Mouse (Mus musculus) lung, adult 18-20 months (tissue): ENCODE data around the gene Nr1i3.
"Not testable (repeated sequence)": the region's sequence is repeated elsewhere in the genome, so short reads cannot be mapped to it uniquely, and the experiment has no call there.

ENCODE experiments used
- DNase-seq, 2 experiments: peaks; one replicate each; pipeline ENCODE4 v3.0.0; 2022; ENCODE audit warnings: mixed read lengths in 2 of 2

Nr1i3 gene

GRCm38 (mm10) chr1:171231844-171232243 is 18.1 kb downstream of the Nr1i3 start:
- no peak for DNase-seq

DNA sequence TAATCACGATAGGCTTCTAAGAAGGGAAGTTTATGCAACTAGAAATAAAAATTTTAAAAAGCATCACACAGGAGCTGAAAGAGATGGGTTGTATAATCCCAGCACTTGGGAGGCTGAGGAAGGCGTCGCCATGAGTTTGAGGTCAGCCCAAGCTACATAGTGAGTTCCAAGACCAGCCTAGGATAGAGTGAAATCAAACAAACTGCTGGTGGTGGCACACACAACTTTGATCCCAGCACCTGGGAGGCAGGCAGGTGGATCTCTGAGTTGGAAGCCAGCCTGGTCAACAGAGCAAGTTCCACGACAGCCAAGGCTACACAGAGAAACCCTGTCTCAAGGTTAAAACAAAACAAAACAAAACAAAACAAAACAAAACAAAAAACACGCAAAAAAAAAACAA is 18.6 kb downstream of the Nr1i3 start:
- DNase-seq = no peak

GRCm38 (mm10) chr1:171232800-171233730 is 19.3 kb downstream of the Nr1i3 start:
- DNase-seq = peak; percentile 55 to 76

DNA sequence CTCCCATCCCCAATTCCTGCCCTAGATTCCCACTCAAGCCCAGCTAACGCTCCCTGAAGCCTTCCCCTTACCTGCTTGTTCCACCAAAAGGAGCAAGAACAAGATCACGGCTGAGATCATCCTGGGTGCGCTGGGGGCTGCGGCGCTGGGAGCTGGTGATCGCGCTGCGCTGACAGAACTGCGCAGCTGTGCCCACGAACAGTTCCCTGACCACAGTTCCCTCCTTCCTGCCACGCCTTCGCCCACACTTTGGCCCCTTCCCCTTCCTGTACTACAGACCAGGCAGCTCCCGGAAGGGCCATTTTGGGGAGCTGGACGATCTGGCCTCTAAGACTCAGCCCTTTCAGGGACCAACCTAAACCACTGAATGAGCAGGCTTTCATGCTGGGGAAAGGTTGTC is 20.4 kb downstream of the Nr1i3 start, which contains the start of gene Fcer1g:
Fcer1g (minus strand) TSS at position 240 of the 400 bp plus-strand sequence.
- peak in 1 of 2 experiments; percentile 70 for DNase-seq

DNA sequence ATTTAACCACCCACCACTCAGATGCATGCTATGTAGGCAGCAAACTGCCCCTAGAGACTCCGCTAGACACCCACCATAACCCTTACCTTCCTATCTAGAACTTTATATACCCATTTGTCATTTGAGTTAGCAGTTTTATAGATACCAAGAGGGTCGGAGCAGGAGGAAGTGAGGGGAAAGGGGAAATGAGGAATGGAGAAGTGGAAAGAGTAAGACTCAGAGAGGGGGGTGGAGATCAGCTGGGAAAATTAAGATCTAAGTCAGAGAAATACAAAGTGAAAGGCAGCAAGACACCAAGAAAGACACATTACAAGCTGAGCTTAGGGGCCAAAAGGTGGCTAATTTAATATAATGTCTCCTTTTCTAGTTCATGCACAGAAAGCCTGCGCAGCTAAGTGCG is 20.8 kb downstream of the Nr1i3 start:
- DNase-seq = no peak

- no peak for DNase-seq
Measured at GRCm38 (mm10) chr1:171235791-171236190, 22.0 kb downstream of the Nr1i3 start.

- DNase-seq = no peak
Measured at GRCm38 (mm10) chr1:171237438-171237837, 23.7 kb downstream of the Nr1i3 start.

- peak; percentile 68 to 73 for DNase-seq
Measured at GRCm38 (mm10) chr1:171238463-171238862, 24.7 kb downstream of the Nr1i3 start.

DNA sequence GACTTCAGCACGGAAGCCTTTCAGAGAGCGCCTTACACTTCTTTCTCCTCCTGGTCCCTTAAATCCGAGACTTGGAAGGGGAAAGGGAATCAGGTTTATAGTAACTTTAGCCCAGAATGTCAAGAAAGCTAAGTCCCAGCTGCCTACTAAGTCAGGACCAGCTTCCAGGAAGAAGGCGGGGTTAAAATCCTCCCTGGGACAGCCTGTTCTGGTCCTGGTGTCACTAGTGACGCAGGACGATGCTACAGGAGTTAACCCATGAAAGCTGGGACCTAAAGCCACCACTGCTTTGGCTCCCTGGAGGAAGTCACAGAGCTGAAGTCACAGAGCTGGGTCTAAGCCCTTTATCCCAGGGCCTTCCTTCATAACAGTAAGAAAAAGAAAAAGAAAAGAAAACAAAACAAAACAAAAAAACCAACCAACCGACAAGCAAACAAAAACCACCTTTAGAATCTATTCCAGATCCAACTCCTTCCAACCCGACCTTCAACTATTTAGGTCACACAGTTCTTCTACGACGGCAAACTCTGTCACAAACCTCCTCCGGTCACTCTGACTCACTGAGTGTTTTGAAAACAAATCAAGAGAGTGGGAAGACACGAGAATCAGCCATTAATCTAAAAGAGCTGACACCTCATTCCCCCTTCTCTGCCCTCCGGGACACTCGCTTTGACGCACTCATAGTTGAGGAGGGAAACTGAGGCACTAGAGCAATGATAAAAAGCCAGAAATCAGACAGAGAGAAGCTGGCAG is 26.4 kb downstream of the Nr1i3 start:
- peak; percentile 35 to 65 for DNase-seq

GRCm38 (mm10) chr1:171240911-171241310 is 27.1 kb downstream of the Nr1i3 start:
- DNase-seq = no peak

DNA sequence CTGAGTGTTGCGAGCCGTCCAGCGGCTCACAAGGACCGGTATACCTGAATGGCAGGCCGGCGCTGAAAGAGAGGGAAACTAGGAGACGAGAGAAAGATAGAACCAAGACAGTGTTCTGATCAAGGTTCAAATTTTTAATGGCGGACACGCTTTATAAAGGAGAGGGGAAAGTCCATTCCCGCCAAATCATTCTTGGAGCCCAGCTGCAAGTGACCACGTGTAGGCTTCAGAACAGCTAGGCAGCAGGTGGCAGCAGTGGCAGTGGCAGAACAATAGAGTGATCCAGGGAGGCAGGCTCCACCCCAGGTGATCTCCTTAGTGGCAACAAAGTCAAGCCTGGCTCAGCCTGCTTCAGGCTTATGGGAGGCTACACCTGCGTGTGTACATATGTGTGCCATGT is 28.2 kb downstream of the Nr1i3 start:
- DNase-seq = not testable (repeated sequence)

- DNase-seq = no peak
Measured at GRCm38 (mm10) chr1:171245353-171245752, 31.6 kb downstream of the Nr1i3 start.

- DNase-seq = peak; percentile 98 to 99
Measured at GRCm38 (mm10) chr1:171246709-171247452, 33.1 kb downstream of the Nr1i3 start.

DNA sequence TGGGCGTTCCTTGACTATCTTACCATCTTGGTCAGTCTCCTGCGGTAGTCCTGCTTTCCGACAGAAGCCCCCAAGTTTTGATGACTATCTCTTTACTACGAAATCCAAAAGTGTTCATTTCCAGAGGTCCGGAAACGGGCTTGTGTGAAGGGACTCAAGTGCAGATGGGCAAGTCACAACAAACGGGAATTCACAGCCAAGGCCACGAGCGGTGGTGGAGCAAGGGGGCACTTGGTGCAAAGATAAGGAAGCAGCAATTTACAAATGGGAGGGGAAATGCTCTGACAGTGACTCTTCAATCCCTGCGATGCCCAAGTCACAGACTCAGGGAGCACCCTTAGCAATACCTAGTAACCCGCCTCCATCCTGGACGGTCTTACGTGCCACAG is 33.7 kb downstream of the Nr1i3 start:
- peak in 1 of 2 experiments; percentile 32 for DNase-seq

DNA sequence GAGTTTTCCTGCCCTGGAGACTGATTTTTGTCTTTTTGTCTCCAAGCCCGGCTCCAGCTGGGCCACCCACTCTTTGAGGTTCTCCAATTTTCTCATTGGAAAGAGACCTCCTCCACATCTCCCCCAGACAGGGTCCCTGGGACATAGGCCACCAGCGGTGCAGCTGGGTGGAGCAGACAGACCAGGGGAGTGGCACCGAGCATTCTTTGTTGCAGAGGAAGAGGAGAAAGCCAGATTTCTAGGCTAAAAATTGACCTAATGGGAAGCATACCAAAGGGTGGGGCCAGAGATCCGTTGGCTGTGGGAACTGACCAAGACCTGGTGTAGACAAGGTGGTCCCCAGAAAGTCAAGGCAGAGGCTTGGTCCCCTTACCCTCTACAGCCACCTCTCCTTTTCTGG is 34.1 kb downstream of the Nr1i3 start:
- no peak for DNase-seq

DNA sequence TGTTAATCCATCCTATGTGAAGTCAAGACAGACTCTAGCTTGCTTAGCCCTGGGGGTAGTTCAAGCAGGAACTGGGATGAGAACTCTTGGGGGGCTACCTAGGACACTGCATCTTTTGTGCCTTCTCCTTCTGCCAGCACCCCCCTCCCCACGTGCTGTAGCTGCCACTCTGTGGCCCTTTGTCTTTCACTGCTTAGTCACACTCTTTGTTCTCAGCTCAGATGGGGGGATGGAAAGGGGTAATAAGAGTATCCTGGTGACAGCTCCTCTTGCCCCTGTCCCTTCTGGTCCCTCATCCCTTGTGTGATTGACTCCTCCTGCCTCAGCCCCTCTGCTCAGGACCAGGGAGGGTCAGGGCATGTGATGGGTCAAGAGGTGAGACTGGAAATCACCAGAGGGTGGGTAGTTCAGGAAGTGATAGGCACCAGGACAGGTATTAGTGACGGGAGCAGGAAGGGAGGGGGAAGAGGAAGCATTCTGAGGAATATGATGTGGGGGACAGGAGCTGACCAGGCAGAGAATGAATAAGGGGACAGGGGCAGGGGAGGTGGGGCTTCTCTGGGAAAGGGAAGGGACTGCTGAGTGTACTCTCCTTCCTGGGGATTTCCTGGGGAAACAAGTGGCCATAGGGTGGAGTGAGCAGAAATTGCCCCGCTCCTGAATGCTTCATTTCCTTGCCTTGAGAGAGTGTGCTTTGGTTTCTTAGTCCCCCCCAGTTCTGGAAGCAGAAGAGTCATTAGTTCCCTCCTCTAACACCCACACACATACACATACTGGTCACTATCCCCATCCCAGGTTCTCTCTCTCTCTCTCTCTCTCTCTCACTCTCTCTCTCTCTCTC is 34.8 kb downstream of the Nr1i3 start:
- DNase-seq = no peak

- DNase-seq = no peak
Measured at GRCm38 (mm10) chr1:171249913-171250600, 36.3 kb downstream of the Nr1i3 start, which contains the start of gene Adamts4. TSS of gene Adamts4 (plus strand) at chr1:171250421.

GRCm38 (mm10) chr1:171250680-171251593 is 37.2 kb downstream of the Nr1i3 start, which contains the start of gene Ndufs2:
TSS of gene Ndufs2 (minus strand) at chr1:171251388.
- DNase-seq = no peak

- DNase-seq = no peak
Measured at GRCm38 (mm10) chr1:171251594-171252324, 38.0 kb downstream of the Nr1i3 start.
